Mouse (Mus musculus): Measurements from ENCODE around the gene Sdk2.

The Sdk2 gene

DNA sequence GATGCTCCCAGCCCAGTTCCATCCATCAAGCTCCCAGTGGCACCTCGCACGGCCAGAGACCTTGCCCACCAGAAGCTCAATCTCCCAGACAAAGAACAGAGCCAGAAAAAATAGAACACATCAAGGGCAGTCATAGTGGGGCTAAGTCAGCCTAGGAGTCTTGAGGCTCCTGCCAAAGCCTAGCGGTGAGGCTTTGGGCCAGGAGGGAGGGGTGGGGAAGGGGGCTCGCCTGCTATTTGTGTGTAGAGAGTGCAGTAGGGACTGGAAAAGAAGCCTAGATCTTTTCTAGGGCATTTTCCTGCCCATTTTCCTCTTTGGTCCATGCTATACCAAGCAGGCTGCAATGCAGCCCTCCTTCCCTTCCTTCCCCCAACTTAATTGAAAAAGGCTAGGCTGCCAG, 76.8 kb downstream of the Sdk2 start:
- CTCF ChIA-PET: no interaction called here

DNA sequence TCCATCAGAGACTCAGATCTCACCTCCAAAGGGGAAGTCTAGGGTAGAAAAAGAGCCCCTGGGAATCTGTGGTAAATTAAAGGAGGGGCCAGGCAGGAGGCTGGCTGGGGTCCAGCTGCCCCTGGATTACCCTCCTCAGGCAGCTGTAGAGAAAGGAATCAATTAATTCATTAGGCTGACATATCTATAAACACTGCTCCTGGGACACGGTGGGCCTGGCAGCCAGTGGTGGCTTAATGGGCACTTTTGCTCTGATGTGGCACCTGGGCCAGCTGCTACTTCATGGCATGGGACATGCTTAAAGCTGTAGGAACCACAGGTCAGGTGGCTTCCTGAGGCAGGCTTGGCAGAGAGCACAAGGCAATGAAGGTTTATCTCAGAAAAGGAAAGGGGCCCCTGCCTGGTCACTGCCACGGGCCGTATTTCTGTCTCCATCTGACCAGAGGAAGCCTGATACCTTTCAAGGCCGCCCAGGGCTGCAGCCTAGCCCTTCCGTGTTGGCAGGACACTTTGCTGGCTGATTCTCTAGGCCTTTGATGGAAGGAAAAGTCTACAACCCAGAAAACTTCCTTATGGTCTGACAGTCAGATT, 80.9 kb downstream of the Sdk2 start:
- CTCF ChIA-PET: no interaction called here

DNA sequence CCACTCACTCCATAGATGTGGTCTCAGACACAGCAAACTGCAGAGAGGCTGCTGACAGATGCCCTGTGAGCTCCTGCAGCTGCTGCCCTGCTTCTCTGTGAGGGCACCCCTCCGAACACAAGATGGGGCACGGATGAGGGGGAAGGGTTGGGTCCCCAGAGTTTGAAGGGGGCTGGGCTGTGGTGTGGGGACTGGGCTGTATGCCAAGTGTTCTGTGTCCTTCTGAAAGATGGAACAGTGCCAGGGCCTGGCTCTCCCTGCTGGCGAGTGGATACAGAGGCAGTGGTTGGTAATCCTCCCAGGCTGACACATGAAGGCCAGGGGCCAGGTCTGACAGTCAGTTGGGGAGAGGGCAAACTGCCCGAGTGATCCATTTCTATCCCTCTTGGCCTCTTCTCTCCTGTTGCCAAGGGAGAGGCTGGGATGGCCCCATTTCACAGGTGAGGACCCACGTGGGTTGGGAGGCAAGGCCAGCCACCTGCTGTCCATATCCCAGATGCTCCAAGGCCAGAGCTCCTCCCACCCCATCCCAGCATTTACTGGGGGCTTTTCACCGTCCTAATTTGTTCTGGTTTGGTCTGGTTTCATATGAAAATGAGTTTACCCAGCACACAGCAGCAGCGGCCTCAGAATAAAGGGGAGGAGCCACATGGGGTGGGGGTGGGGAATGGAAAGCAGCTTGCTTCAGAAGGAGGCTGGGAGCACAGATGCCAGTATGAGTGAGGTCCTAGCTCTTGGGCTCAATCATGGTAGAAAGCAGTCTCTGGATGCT, 84.9 kb downstream of the Sdk2 start:
- CTCF ChIA-PET: no interaction called here

DNA sequence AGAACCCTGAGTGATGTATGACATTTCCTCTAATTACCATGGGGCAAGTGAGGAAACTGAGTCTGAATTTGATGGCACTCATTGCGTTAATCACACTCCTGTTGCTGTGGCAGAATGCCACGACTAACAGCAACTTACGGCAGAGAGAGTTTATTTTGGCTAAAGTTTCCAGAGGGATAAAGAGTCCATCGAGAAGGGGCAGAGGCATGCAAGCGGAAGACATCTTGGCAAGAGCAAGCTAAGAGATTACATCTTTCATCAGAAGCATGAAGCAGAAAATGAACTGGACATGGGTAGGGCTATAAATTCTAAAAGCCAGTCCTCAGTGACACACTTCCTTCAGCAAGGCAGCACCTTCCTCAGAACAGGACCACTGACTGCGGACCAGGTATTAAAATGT, 85.8 kb downstream of the Sdk2 start:
- CTCF ChIA-PET: no interaction called here

DNA sequence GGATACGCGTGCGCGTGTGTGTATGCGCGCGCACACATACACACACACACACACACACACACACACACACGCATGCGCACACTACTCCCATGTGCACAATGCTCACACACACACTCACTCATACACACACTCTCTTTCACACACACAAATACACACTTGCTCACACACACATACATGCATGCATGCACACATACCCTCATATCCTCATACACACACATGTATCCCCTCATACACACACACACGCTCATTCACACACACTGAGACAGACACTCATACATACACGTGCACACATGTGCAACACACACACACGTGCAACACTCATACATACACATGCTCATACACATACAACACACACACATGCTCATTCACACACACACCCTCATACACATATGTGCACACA, 88.5 kb downstream of the Sdk2 start:
- CTCF ChIA-PET: no interaction called here

DNA sequence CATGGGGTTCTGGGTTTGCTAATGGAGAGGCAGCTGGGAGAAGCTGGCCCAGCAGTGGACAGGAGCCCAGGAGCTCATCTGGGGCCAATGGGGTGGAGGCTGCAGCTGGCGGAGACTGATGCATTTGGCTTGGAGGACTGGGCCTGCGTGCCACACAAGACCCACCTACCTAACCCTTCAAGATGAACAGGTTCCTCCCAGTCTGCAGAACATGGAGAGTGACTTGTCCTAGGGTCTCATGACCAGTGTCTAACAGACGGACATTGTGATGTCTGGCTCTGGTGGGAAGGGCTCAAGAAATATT, 91.2 kb downstream of the Sdk2 start:
- CTCF ChIA-PET: no interaction called here

DNA sequence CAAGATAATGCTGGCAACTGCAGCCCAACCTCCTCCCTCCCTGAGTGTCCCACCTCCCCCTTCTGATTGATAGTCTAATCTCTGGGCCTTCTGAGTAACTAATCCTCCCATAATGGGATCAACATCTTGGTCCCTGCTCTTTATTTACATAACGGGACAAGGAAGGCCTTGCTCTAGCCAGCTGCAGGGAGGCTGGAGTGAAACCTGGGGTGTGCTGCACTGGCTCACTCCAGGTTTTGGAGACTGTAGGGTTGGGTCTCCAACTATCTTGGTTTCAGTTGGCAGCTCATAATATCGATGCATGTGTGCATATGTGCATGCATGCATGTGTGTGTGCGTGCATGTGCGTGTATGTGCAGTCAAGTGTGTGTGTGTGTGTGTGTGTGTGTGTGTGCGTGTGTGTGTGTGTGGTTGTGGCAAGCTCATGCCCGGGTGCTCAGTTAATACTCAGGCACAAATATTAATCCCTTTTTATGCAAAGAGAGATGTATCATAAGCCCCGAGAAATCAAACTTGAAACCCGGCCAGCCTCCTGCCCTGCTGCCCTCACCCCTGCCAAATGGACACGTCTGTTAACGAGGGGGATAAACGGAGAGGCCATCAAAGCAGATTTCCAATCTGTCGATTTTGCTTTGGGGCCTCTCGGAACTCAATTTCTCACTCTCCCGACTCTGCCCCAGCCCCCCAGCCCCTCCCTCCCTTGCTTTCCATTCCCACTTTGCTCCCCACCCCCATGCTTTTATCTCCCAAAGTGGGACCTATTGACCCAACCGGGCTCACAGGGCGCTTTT, 91.8 kb downstream of the Sdk2 start:
- CTCF ChIA-PET: no interaction called here

DNA sequence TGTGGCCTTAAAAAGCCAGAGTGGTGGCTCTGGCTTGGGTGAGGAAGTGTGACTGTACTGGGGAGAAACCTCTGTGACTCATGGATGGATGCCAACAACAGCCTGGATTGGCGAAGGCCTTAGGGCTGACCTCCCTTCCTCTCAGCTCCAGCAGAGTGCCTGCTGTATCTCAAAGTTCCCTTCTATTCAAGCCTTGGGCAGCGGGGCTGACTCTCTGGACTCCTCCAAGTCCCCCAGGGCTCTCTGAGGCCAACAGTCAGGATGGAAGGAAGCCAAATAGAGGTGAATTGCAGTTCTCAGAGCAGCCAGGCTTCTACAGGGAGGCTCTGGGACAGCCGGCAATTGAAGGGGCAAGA, 94.4 kb downstream of the Sdk2 start:
- CTCF ChIA-PET: no interaction called here

DNA sequence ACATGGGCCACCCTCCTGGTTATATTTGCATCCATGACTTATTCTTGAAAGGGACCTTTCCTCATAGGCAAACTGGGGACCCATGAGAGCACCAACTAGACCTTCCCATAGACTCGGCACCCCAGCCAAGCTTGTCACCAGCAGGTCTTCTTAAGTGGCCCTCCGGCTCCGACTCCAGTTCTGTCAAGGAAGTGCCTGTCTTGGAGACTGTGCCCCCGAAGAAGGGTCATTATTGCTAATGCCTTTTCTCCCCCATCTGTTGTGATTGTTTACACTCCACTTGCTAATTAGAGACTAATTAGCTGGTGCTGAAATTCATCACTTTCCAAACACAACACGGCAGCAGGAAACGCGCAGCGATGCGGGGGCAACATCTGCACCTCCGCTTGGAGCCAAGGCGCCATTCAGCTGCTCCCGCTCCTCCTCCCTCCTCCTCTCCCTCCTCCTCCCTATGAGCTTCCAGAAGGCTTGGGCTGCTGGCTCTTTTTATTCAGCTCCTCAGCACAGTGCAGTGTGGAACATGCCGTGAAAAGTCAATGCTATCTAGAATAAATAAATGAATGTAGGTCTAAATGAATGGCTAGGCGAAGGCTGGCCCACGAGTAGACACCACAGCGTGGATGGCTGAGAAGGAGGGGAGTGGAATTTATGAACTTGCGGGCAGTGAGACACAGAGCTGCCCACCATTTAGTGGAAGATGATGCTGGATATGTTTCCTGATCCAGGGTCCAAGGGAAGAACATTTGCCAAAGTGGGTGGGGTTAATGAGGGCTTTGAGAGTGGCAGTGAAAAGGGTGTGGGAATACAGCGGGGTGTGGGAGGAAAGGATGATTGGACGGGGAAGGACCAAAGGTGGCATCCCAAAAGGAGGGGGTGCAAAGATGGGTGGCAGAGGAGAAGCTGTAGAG, 95.0 kb downstream of the Sdk2 start:
- CTCF ChIA-PET: no interaction called here

DNA sequence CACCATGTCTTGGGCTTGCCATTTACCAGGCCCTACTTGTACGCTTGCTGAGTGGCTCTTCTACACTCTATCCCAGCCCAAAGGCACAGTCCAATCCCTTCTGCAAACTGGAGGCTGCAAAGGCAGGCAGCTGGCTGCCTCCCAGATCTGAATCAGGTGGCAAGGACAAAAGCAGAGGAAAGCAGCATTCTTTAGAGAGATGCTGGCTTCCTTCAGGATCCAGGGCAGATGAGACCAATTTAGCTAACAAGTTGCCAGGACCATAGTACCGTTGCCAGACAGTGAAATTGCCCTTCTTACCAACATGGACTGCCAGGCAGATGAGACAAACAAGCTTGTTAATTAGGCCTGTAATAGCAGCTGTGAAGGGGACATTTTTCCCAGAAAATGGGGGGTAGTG, 96.8 kb downstream of the Sdk2 start:
- CTCF ChIA-PET: no interaction called here

DNA sequence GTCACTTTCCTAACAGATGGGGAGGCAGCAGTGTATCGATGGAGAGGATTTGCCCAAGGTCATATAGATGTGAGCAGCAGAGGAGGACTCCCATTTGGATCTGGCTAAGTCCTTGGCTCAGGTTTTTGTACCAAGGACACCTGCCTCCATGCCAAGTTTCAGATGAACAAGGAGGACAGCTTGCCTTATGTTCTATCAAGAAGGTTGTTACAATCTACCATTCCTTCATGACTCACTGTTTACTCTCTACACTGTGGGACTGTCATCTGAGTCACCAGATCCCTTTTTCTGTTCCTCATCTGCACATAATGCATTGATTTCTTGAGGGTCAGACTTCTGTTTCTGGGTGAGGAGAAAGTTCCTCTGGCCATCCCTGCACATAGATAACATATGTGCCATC, 101.6 kb downstream of the Sdk2 start:
- CTCF ChIA-PET: no interaction called here

DNA sequence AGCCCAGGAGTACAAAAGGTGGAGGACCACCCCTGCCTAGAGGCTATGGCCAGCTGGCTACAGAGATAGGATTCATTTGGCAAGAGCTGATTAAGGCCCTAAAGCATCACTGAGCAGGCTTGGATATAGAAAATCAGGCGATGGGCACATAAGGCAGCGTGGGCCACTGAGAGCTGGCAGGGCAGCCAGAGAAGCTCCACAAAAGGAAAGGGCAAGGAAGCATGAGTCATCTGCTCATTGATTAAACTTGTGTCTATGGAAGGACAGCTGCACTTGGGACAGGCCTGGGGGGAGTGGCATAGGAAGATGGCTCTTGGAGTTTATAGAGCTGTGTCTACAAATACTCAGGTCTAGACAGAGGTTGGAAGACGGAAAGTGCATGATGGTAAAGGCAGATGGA, 104.1 kb downstream of the Sdk2 start:
- CTCF ChIA-PET: no interaction called here

DNA sequence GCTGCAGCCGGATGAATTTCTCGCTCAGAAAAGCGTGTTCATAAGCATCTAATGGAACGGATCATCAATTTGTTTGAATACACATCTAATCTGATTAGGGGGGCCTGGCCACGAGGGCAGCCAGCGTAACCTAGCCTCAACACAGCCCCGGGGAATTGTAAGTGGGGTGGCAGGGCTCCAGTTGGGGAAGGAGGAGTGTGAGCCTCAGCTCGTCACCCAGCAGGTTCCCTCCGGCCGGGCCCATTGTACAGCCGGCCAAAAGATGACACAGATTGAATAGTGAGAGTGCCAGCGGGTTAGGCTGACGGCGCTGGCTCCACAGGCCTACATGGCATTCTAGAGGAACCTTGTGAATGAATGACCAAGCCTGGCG, 115.2 kb downstream of the Sdk2 start:
- CTCF ChIA-PET: interaction anchor here (0.5 kb wide), 1 partner anchor 10 kb away, joined by 22 read pairs; no protein-coding TSS in a partner anchor

DNA sequence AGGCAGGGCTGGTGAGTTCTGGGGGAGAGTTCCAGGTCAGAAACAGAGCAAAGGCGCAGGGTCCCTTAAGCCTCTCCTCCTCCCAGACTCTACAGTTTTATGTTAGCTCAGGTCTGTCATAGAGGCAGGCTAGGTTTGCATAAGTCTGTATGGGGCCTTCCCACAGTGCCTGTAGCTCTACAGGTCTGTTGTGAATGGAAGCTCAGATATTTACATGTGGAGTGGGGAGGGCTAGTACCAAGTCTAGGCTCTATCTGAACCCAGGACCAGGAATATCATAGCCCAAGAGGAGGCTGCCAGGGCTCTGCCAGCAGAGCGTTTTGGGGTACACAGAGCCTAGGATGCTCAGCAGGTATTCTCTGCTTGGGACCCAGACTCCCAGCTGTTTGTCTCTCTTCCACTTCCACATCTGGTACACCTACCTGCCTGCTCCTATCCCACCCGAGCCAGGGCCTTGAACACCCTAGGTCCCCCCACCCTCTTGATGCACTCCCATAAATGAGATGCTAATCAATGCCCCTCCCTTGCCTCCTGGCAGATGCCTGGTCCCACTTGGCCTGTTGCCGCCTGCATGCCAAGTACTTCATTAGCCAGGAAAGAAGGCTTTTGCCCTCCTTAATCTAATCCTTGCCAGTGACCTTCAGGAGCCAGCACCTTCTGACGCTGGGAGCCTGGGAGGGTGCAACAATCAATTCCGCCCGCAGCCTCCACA, 115.8 kb downstream of the Sdk2 start:
- CTCF ChIA-PET: no interaction called here

DNA sequence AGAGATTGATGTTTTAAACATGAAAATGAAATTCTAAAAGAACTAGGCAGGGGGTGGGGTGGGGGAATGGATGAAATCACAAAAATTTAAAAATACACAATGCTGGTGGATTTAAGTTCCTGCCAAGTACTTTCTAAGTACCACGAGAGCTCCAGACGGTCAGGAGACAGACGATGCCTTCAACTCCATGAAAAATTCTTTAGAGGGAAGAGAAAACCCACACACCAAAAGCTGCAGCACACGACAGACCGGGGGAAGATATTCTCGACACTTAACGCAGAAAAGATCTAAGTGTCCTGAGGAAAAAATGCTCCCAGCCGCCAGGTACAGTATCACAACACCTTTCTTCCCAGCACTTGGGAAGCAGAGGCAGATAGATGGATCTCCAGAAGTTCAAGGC, 118.2 kb downstream of the Sdk2 start:
- CTCF ChIA-PET: no interaction called here

DNA sequence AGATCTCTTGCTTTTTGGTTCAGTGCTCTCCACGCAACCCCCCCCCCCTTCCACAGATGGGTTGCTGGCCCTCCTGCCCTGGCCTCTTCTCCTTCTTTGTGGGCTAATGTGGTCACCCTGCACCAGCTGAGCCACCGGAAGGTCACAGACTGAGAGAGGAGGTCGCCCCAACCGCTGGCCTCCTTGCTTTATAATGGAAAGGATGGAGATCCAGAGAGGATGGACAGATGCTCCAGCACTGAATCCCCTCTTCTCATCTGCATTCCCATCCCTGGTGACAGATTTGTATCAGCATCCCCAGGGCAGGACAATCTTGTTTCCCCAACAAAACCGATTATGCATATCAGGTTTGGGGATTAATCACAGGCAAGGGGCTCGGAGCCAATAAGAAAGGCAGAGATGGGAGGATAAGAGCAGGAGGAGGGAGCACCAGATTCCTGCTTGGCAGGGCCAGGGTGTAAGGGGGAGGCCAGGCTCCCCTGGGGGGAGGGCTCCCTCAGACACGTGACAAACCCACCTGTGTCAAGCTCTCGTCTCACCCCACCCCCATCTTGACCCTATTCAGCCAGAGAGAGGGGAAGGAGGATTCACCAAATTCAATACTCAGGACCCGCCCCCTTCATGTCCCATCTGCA, 124.6 kb downstream of the Sdk2 start:
- CTCF ChIA-PET: no interaction called here

DNA sequence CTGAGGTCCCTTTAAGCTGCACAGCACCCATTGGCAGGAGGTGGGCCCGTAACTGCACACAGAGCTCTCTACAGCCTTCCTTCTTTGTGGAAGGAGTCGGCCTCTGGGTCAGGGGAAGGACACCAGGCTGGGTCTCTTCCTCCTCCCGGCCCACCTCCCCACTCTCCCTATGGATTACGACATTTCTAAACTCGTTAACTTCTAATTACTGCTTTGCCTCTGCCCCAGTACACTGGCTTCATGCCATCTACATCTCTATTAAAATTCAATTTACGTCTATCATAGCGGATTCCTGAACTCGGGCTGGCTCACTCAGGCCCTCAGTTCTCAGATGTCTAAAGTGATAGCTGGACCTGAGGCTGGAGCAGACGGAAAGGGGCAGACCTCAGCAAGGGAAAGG, 133.2 kb downstream of the Sdk2 start:
- CTCF ChIA-PET: no interaction called here

DNA sequence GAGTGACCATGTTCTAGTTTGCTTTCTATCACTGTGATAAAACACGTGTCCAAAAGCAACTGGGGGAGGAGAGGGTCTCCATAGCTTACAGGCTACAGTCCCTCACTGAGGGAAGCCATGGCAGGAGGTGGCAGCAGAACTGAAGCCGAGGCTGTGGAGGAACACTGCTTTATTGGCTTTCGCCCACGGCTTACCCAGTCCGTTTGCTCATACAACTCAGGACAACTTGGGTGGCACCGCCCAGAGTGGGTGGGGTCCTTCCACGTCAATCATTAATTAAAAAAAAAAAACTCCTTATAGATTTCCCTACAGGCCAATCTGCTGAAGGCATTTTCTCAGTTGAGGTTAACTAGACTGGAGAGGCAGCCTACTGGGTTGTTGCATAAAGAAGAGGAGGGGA, 133.9 kb downstream of the Sdk2 start:
- CTCF ChIA-PET: no interaction called here

DNA sequence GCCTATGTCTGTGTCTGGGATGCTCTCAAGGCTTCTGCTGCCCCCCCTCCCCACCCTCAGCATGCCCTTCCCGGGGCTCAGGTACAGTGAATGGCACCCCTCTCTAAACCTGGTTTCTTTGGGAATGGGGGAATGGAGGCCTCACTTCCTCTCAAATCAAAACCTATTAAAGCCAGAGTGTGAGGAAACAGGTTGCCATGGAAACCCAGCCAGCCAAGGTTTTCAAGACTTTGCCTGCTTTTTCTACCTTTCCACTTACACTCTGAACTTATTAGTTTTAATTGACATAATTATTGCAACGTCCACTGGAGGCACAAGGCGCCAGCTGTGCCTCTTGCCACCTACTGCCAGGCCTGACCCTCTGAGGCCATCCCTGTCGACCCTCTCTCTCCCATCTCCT, 135.1 kb downstream of the Sdk2 start:
- CTCF ChIA-PET: no interaction called here

DNA sequence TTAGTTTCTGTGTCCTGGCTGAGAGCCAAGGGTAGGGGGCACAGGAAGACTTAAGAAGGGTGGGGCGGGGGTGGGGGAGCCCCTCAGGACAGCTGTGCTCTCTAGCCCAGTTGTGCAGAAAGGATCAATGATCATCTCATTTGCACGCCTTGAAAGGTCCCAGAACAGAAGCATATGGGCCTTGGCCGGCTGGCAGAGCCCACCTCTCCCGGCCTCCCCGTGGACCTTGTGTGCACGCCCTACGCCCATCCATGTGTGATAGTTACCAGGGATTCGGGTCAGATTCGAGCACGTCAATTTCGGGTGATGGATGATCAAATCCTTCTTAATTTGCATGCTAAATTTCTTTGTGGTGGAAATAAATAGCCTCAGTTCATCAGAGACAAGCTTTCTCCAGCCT, 136.7 kb downstream of the Sdk2 start:
- CTCF ChIA-PET: no interaction called here

DNA sequence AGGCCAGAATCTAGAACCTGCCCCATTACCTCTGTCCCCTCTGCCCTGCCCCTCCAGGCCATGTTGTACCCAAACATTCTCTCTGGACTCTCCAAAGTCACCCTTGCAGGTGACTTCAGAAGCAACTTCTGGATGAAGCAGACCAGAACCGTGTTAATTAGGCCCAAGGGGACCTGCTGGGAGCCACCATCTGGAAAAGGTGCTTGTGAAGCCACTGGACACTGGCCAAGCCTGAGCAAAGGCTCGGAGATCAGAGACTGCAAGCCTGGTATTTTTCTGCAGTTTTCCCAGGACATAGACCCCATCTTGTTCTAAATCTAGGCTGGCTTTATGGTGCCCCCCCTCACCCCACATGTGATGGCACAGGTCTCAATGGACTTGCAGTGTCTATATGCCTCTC, 138.0 kb downstream of the Sdk2 start:
- CTCF ChIA-PET: no interaction called here

DNA sequence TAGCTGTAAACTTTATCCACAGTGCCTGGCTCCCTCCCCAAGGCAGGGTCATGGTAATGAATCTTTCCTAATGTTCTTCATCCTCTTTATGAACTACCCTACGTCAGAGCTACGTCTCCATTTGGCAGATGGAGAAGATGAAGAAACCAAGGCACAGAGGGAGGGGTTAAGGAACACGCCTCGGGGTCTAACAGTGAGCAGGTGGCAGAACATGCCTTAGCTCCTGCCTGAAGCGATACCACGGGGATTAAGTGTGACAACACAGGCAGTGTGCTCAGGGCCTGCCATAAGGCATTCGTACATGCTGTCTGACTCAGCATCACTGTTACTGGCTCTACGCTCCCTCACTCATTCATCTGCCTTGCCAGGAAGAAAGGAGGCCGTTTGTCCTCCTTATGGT, 138.6 kb downstream of the Sdk2 start:
- CTCF ChIA-PET: no interaction called here

Measured in spleen, embryonic (tissue).